Mouse (Mus musculus) hindbrain, embryonic 15.5 days (tissue): ENCODE measurements around the gene Tmem156. TPM values are rescaled to one million over a fixed set of nuclear protein-coding genes. Genes with fewer than 3 reads are reported as not detected.

Source experiments
- ATAC-seq: fragments of 200-750 bp; cut with Nextera tagmentation; 2 replicates; pipeline ENCODE4 v1.8.0; 2017; ENCODE audit warnings: low read depth, moderate number of reproducible peaks, moderate TSS enrichment; ENCODE audit not compliant: low FRiP score
- H3K27ac ChIP-seq: fragments of 300-500 bp; sonication (generic); replicated peaks from 2 replicates; pipeline ENCODE4 v1.5.1; 2015; ENCODE audit warnings: mild to moderate bottlenecking, inconsistent platforms
- H3K27me3 ChIP-seq: fragments of 300-500 bp; sonication (generic); 2 replicates; pipeline ENCODE4 v1.6.1; 2015; ENCODE audit warnings: control low read depth, inconsistent platforms
- H3K36me3 ChIP-seq: fragments of 300-500 bp; sonication (generic); 2 replicates; pipeline ENCODE4 v1.6.1; 2015; ENCODE audit warnings: control low read depth, inconsistent platforms
- H3K4me1 ChIP-seq: fragments of 300-500 bp; sonication (generic); replicated peaks from 2 replicates; pipeline ENCODE4 v1.6.1; 2015; ENCODE audit warnings: control low read depth, inconsistent platforms
- H3K4me2 ChIP-seq: fragments of 300-500 bp; sonication (generic); 2 replicates; pipeline ENCODE4 v1.6.1; 2015; ENCODE audit warnings: moderate library complexity, mild to moderate bottlenecking, inconsistent platforms
- H3K4me3 ChIP-seq: fragments of 300-500 bp; sonication (generic); 2 replicates; pipeline ENCODE4 v1.5.1; 2015; ENCODE audit warnings: mild to moderate bottlenecking, inconsistent platforms
- H3K9ac ChIP-seq: fragments of 300-500 bp; sonication (generic); 2 replicates; pipeline ENCODE4 v1.6.1; 2015; ENCODE audit warnings: inconsistent platforms
- H3K9me3 ChIP-seq: fragments of 300-500 bp; sonication (generic); 2 replicates; pipeline ENCODE4 v1.6.1; 2016; ENCODE audit warnings: control low read depth, inconsistent platforms
- WGBS: fragments of 180-500 bp; shearing (Covaris S2); methylation state at CpG from one replicate; pipeline ENCODE4 v1.1.7; 2015; 5-methylcytosine and 5-hydroxymethylcytosine counted together
- polyA plus RNA-seq: library from polyadenylated mRNA; unstranded; fragments of >200 nt; fragmentation: Nextera tagmentation; extraction: Ambion mirVana; gene quantifications from 2 replicates; pipeline ENCODE4 v1.2.1, GENCODE M21; 2015

The Tmem156 gene
- polyA plus RNA-seq, 1 experiment from 2014 or later = not detected

DNA sequence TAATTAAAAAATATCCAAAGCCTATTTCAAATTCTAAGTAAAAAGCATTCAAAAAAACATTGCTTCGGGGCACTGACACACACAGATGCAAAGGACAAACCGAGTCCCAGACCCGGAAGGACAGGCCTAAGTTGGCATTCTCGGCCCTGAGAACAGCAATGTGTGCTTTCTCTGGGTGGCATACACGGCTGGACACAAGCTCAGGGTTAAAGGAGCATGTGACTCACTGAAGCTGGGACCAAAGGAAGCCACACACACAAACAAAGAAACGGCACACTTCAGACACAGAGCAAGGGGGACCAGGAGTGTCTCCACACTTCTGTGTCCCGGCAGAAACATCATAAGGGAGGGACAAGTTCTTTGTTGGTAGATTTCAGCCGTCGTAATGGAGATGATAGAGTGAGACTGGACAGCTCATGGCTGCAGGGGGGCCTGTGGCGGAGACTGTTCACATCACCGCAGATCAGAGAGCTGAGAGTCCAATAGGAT is 48.5 kb downstream of the Tmem156 start:
- H3K4me2 ChIP-seq = no peak overlapping the region
- no peaks in the 10 kb centered on the region for H3K9me3 ChIP-seq
- 57% methylated on average over 11 of the region's 11 CpGs for WGBS
- H3K27ac ChIP-seq = no peak overlapping the region
- no peaks in the 10 kb centered on the region for H3K27me3 ChIP-seq
- peaks cover 16% of the 10 kb centered on the region for H3K4me1 ChIP-seq
- no peak for ATAC-seq
- H3K36me3 ChIP-seq = no peaks in the 10 kb centered on the region
- no peak overlapping the region for H3K4me3 ChIP-seq
- H3K9ac ChIP-seq = no peak overlapping the region

GRCm38 (mm10) chr5:65040463-65040862 is 51.5 kb downstream of the Tmem156 start:
- Histone ChIP-seq H3K36me3 (no peaks in the 10 kb centered on the region), H3K27me3 (no peaks in the 10 kb centered on the region), H3K9me3 (no peaks in the 10 kb centered on the region), H3K9ac (no peak overlapping the region), H3K4me2 (no peak overlapping the region), H3K4me3 (no peak overlapping the region), H3K27ac (no peak overlapping the region), H3K4me1 (peaks cover 8% of the 10 kb centered on the region; the same call in 1 of the 2 replicates)
- ATAC-seq = no peak
- 67% methylated on average over 5 of the region's 5 CpGs for WGBS

GRCm38 (mm10) chr5:65038811-65039571 is 52.9 kb downstream of the Tmem156 start:
- H3K4me1 ChIP-seq = peaks cover 8% of the 10 kb centered on the region; the same call in 1 of the 2 replicates
- H3K9ac ChIP-seq = no peak overlapping the region
- H3K36me3 ChIP-seq = no peaks in the 10 kb centered on the region
- H3K27me3 ChIP-seq = no peaks in the 10 kb centered on the region
- no peak overlapping the region for H3K4me3 ChIP-seq
- no peak overlapping the region for H3K27ac ChIP-seq
- no peaks in the 10 kb centered on the region for H3K9me3 ChIP-seq
- 67% methylated on average over 11 of the region's 11 CpGs for WGBS
- ATAC-seq = no peak
- H3K4me2 ChIP-seq = no peak overlapping the region

GRCm38 (mm10) chr5:65038305-65038704 is 53.6 kb downstream of the Tmem156 start:
- Histone ChIP-seq H3K9ac (no peak overlapping the region), H3K4me3 (no peak overlapping the region), H3K36me3 (no peaks in the 10 kb centered on the region), H3K4me2 (no peak overlapping the region), H3K9me3 (no peaks in the 10 kb centered on the region), H3K27me3 (no peaks in the 10 kb centered on the region), H3K4me1 (peaks cover 8% of the 10 kb centered on the region; the same call in 1 of the 2 replicates), H3K27ac (no peak overlapping the region)
- ATAC-seq = no peak
- 87% methylated on average over 9 of the region's 9 CpGs for WGBS

DNA sequence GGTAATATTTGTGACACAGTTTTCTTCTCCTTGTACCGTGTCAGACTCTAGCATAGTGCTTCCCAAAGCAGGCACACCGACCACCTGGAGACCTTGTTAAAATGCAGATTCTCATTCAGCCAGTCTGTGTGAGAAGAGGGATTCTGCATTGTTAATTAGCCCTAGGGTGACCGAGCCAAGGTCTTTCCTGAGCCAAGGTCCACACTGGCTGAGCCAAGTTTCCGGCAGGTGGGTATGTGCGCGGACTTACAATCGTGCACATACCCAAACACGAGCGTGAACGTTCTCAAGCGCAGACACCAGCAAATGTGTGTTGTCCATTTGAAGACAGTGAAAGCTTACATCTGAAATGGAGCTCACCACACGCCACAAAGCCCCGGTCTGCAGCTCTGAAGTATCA is 55.3 kb downstream of the Tmem156 start:
- Histone ChIP-seq H3K27me3 (no peaks in the 10 kb centered on the region), H3K4me1 (peaks cover 8% of the 10 kb centered on the region; the same call in 1 of the 2 replicates), H3K36me3 (no peaks in the 10 kb centered on the region), H3K27ac (peak overlapping the region; percentile 62; the same call in 1 of the 2 replicates), H3K4me2 (peak overlapping the region; percentile 16; the same call in 1 of the 2 replicates), H3K9me3 (no peaks in the 10 kb centered on the region), H3K4me3 (no peak overlapping the region), H3K9ac (no peak overlapping the region)
- 49% methylated on average over 13 of the region's 13 CpGs for WGBS
- peak; percentile 80 for ATAC-seq

GRCm38 (mm10) chr5:65028019-65028418 is 63.9 kb downstream of the Tmem156 start:
- H3K36me3 ChIP-seq = no peaks in the 10 kb centered on the region
- H3K4me1 ChIP-seq = peaks cover 22% of the 10 kb centered on the region
- no peak overlapping the region for H3K4me3 ChIP-seq
- H3K4me2 ChIP-seq = 0 out of 2 replicates have a peak overlapping the region, but pooled peaks have one; percentile 11
- no peaks in the 10 kb centered on the region for H3K27me3 ChIP-seq
- 28% methylated on average over 9 of the region's 9 CpGs for WGBS
- peak overlapping the region; percentile 30 for H3K9ac ChIP-seq
- peak; percentile 65 for ATAC-seq
- no peaks in the 10 kb centered on the region for H3K9me3 ChIP-seq
- H3K27ac ChIP-seq = peak overlapping the region; percentile 55

DNA sequence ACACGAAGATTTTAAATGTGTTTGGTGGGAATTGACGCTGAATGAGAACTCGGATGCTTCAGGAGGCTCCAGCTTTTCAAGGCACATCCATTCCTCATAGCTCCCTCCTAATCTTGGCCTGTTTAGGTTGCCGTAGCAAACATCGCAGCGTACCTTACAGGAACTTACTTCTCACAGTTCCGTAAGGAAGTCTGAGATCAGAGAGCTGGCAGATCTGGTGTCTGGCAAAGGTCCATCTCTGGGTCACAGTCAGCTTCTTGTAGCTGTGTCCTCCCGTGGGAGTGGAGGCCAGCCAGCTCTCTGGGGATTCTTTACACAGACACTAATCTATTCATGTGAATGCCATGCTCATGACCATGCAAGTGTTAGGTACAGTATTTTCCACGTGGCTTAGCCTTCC is 65.2 kb downstream of the Tmem156 start:
- 63% methylated on average over 9 of the region's 9 CpGs for WGBS
- no peaks in the 10 kb centered on the region for H3K9me3 ChIP-seq
- no peak overlapping the region for H3K9ac ChIP-seq
- H3K4me2 ChIP-seq = no peak overlapping the region
- no peaks in the 10 kb centered on the region for H3K27me3 ChIP-seq
- H3K36me3 ChIP-seq = no peaks in the 10 kb centered on the region
- H3K4me1 ChIP-seq = peaks cover 22% of the 10 kb centered on the region
- no peak overlapping the region for H3K4me3 ChIP-seq
- H3K27ac ChIP-seq = 0 out of 2 replicates have a peak overlapping the region, but pooled peaks have one; percentile 10
- ATAC-seq = no peak

GRCm38 (mm10) chr5:65025916-65026315 is 66.0 kb downstream of the Tmem156 start:
- no peak for ATAC-seq
- 59% methylated on average over 6 of the region's 6 CpGs for WGBS
- Histone ChIP-seq H3K9ac (no peak overlapping the region), H3K4me1 (peaks cover 22% of the 10 kb centered on the region), H3K4me3 (no peak overlapping the region), H3K9me3 (no peaks in the 10 kb centered on the region), H3K27ac (no peak overlapping the region), H3K27me3 (no peaks in the 10 kb centered on the region), H3K36me3 (no peaks in the 10 kb centered on the region), H3K4me2 (no peak overlapping the region)

DNA sequence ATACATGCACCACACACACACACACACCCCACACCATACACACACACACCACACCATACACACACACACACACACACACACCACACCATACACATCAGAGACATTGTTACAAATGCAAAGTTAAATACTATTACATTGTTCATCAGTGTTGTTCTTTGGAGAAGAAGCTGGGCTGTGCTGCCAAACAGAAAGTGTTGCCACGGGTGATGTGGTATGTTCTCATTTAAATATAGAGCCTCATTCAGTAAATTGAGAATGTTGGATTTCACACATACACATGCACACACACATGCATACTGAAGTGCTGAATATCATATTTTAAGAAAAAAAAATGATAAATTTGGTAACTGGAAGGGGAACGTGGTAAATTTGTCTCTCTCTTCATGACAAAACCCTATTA is 67.3 kb downstream of the Tmem156 start:
- H3K4me2 ChIP-seq = no peak overlapping the region
- no peak overlapping the region for H3K9ac ChIP-seq
- peaks cover 30% of the 10 kb centered on the region for H3K4me1 ChIP-seq
- H3K9me3 ChIP-seq = no peaks in the 10 kb centered on the region
- no peak for ATAC-seq
- no peak overlapping the region for H3K4me3 ChIP-seq
- H3K36me3 ChIP-seq = no peaks in the 10 kb centered on the region
- H3K27me3 ChIP-seq = no peaks in the 10 kb centered on the region
- WGBS = 65% methylated on average over 2 of the region's 2 CpGs
- no peak overlapping the region for H3K27ac ChIP-seq

DNA sequence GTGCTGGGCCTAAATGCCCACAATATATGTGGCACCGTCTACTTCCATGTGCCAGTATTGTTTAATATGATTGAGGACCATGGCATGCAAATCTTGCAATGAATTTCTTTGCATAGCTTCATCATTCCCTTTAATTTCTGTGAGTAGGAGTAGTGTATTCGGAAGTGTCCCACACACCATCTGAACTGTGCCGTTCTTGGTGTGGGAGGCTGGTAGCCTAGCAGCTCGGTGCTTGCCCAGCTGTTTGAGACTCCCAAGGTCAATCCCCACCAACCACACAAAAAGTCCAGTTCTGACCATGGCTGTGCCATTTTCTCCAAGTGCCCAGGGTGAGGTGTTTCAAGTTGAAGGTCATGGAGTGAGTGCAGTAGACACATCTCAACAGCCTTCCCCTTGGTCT is 69.9 kb downstream of the Tmem156 start:
- H3K9ac ChIP-seq = no peak overlapping the region
- H3K36me3 ChIP-seq = no peaks in the 10 kb centered on the region
- no peak overlapping the region for H3K4me3 ChIP-seq
- no peak for ATAC-seq
- peaks cover 20% of the 10 kb centered on the region for H3K4me1 ChIP-seq
- H3K27me3 ChIP-seq = no peaks in the 10 kb centered on the region
- no peak overlapping the region for H3K4me2 ChIP-seq
- 95% methylated on average over 4 of the region's 4 CpGs for WGBS
- H3K9me3 ChIP-seq = no peaks in the 10 kb centered on the region
- H3K27ac ChIP-seq = no peak overlapping the region

DNA sequence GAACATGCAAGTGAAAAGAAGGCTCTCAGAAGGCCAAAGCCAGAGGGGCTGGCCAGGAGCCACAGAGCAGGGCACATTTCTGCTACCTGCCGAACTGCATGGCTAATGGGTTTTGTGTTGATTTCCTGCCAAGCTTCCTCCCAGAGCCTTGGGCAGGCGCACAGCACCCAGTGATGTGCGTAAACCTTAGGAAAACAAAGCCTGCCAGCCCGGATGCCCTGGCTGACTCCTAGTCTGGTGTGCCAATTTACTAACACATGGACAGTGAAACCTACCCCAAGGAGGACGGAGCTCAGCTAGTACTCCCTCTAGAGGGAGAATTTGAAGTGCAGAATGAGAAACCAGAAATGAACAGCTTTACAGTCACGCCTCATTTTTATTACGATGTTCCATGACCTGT is 72.1 kb downstream of the Tmem156 start:
- H3K36me3 ChIP-seq = no peaks in the 10 kb centered on the region
- H3K9ac ChIP-seq = no peak overlapping the region
- 34% methylated on average over 7 of the region's 7 CpGs for WGBS
- peak; percentile 84 for ATAC-seq
- H3K4me2 ChIP-seq = no peak overlapping the region; the same call in 1 of the 2 replicates
- H3K4me1 ChIP-seq = peaks cover 12% of the 10 kb centered on the region
- no peak overlapping the region for H3K4me3 ChIP-seq
- no peaks in the 10 kb centered on the region for H3K27me3 ChIP-seq
- H3K9me3 ChIP-seq = no peaks in the 10 kb centered on the region
- H3K27ac ChIP-seq = peak overlapping the region; percentile 65

GRCm38 (mm10) chr5:65019109-65019508 is 72.8 kb downstream of the Tmem156 start:
- Histone ChIP-seq H3K27me3 (no peaks in the 10 kb centered on the region), H3K4me3 (no peak overlapping the region), H3K36me3 (no peaks in the 10 kb centered on the region), H3K9ac (no peak overlapping the region), H3K4me1 (peaks cover 12% of the 10 kb centered on the region), H3K9me3 (no peaks in the 10 kb centered on the region), H3K27ac (0 out of 2 replicates have a peak overlapping the region, but pooled peaks have one; percentile 65), H3K4me2 (no peak overlapping the region)
- ATAC-seq = no peak
- WGBS = 75% methylated on average over 8 of the region's 8 CpGs
